27 mouse cellular contexts compared by ENCODE assay signal in genomic region chr1:156992536-156992935, GRCm38 (mm10). TPM values are rescaled to one million over a fixed set of nuclear protein-coding genes. Genes with fewer than 3 reads are reported as not detected.
A peak's percentile ranks its signal among the peaks of the same experiment; 100 is the strongest.
DNase-seq lines count a peak whose midpoint lies in the region; ATAC-seq and TF ChIP-seq lines count a peak whose summit lies in the region.
"Had no signal": no experiment of that assay in that cellular context is flagged by ENCODE, and none has a peak within 500 bp of the region (broad histone marks: within the 10 kb centered on the region; RNA-seq: fewer than 3 reads in every experiment).

No protein-coding gene starts in this region.

- no peak for TF ChIP-seq POLR2A in brain, embryonic 14.5 days (IDR thresholded peaks at IDR 0.05; ENCODE audit: borderline replicate concordance, extremely low read depth, insufficient read depth, insufficient read length, poor library complexity, severe bottlenecking)

- no peak for TF ChIP-seq CTCF in brain, embryonic 14.5 days (IDR thresholded peaks at IDR 0.05; ENCODE audit: borderline replicate concordance, extremely low read depth, insufficient read depth, insufficient read length)

- peaks cover 60% of the 10 kb centered on the region for H3K4me1 ChIP-seq in midbrain, embryonic 10.5 days
- H3K4me1 ChIP-seq in midbrain, embryonic 16.5 days (ENCODE audit: control insufficient read depth, insufficient read depth, low read length) = peaks cover 14% of the 10 kb centered on the region
- peaks cover 36% of the 10 kb centered on the region for H3K4me1 ChIP-seq in forebrain, embryonic 16.5 days (replicated peaks; ENCODE audit: control insufficient read depth, insufficient read depth, low read length)

- no peaks in the 10 kb centered on the region for H3K27me3 ChIP-seq in midbrain, embryonic 10.5 days (ENCODE audit: low read depth, poor library complexity, severe bottlenecking)
- H3K27me3 ChIP-seq in midbrain, embryonic 16.5 days (ENCODE audit: control insufficient read depth, insufficient read depth, low read depth, low read length) = no peaks in the 10 kb centered on the region
- no peaks in the 10 kb centered on the region for H3K27me3 ChIP-seq in forebrain, embryonic 16.5 days (replicated peaks; ENCODE audit: control insufficient read depth, insufficient read depth, low read length)
- H3K27me3 ChIP-seq: embryonic facial prominence, embryonic 12.5 days; heart, embryonic 13.5 days; intestine, embryonic 15.5 days; limb, embryonic 12.5 days; midbrain, embryonic 13.5 days; neural tube, embryonic 15.5 days; Patski had no signal

- no peak for ATAC-seq in midbrain, embryonic 16.5 days
- no peak for ATAC-seq in forebrain, embryonic 16.5 days
- ATAC-seq: hindbrain, postnatal 0 days; intestine, embryonic 15.5 days; midbrain, embryonic 13.5 days; Patski had no signal

- no peak for DNase-seq in midbrain, embryonic 10.5 days (ENCODE audit: low spot score)
- peak; percentile 82 for DNase-seq in brain, embryonic 14.5 days (ENCODE audit: low read depth)
- DNase-seq in adrenal gland, adult 8-10 months = no peak
- no peak for DNase-seq in thymus, postnatal 25 days
- DNase-seq in cerebellum, adult 8-10 months = no peak
- DNase-seq: adrenal gland, postnatal 25 days; cerebellum, adult 2 months; cerebellum, postnatal 36 days; embryo, embryonic 11 days; gastrocnemius, postnatal 10 days; heart, postnatal 10 days; kidney, adult 2 months; kidney, postnatal 36 days; lung, postnatal 36 days had no signal

- no peak overlapping the region for H3K9ac ChIP-seq in midbrain, embryonic 16.5 days (ENCODE audit: low read depth, low read length)
- no peak overlapping the region for H3K9ac ChIP-seq in forebrain, embryonic 16.5 days (replicated peaks; ENCODE audit: low read depth, low read length)
- H3K9ac ChIP-seq: embryonic facial prominence, embryonic 12.5 days; heart, embryonic 13.5 days; intestine, embryonic 15.5 days; limb, embryonic 12.5 days; midbrain, embryonic 13.5 days; neural tube, embryonic 15.5 days had no signal

- no peaks in the 10 kb centered on the region for H3K9me3 ChIP-seq in midbrain, embryonic 10.5 days (replicated peaks)
- no peaks in the 10 kb centered on the region for H3K9me3 ChIP-seq in midbrain, embryonic 16.5 days (replicated peaks; ENCODE audit: control insufficient read depth, low read length, poor library complexity, severe bottlenecking)
- H3K9me3 ChIP-seq in forebrain, embryonic 16.5 days (ENCODE audit: control insufficient read depth, low read length) = no peaks in the 10 kb centered on the region
- H3K9me3 ChIP-seq: embryonic facial prominence, embryonic 12.5 days; G1E; heart, embryonic 13.5 days; intestine, embryonic 15.5 days; limb, embryonic 12.5 days; midbrain, embryonic 13.5 days; neural tube, embryonic 15.5 days had no signal

- H3K4me3 ChIP-seq in midbrain, embryonic 10.5 days = no peak overlapping the region
- H3K4me3 ChIP-seq in midbrain, embryonic 16.5 days (ENCODE audit: low read depth, low read length) = no peak overlapping the region
- no peak overlapping the region for H3K4me3 ChIP-seq in forebrain, embryonic 16.5 days (replicated peaks; ENCODE audit: low read length)
- H3K4me3 ChIP-seq: embryonic facial prominence, embryonic 12.5 days; heart, embryonic 13.5 days; intestine, embryonic 15.5 days; layer of hippocampus, adult 2 months; left cerebral cortex, adult 2 months; limb, embryonic 12.5 days; midbrain, embryonic 13.5 days; neural tube, embryonic 15.5 days had no signal

- WGBS in midbrain, embryonic 10.5 days = 84% methylated on average over 2 of the region's 2 CpGs
- 21% methylated on average over 2 of the region's 2 CpGs for WGBS in midbrain, embryonic 16.5 days
- 10% methylated on average over 2 of the region's 2 CpGs for WGBS in forebrain, embryonic 16.5 days

- H3K4me2 ChIP-seq in midbrain, embryonic 16.5 days (ENCODE audit: low read length) = no peak overlapping the region
- no peak overlapping the region for H3K4me2 ChIP-seq in forebrain, embryonic 16.5 days (ENCODE audit: low read length)
- H3K4me2 ChIP-seq: embryonic facial prominence, embryonic 12.5 days; heart, embryonic 13.5 days; intestine, embryonic 15.5 days; limb, embryonic 12.5 days; midbrain, embryonic 13.5 days; neural tube, embryonic 15.5 days had no signal

- H3K36me3 ChIP-seq in midbrain, embryonic 10.5 days = no peaks in the 10 kb centered on the region
- H3K36me3 ChIP-seq in midbrain, embryonic 16.5 days (ENCODE audit: control insufficient read depth, insufficient read depth, low read length) = no peaks in the 10 kb centered on the region
- no peaks in the 10 kb centered on the region for H3K36me3 ChIP-seq in forebrain, embryonic 16.5 days (ENCODE audit: control insufficient read depth, insufficient read depth)
- H3K36me3 ChIP-seq: embryonic facial prominence, embryonic 12.5 days; G1E; heart, embryonic 13.5 days; intestine, embryonic 15.5 days; limb, embryonic 12.5 days; midbrain, embryonic 13.5 days; neural tube, embryonic 15.5 days had no signal

- peak overlapping the region; percentile 38 for H3K27ac ChIP-seq in midbrain, embryonic 10.5 days (replicated peaks)
- no peak overlapping the region for H3K27ac ChIP-seq in midbrain, embryonic 16.5 days (ENCODE audit: low read length)
- H3K27ac ChIP-seq in forebrain, embryonic 16.5 days (ENCODE audit: low read length) = peak overlapping the region; percentile 12
- H3K27ac ChIP-seq: embryonic facial prominence, embryonic 12.5 days; heart, embryonic 13.5 days; hindbrain, postnatal 0 days; layer of hippocampus, adult 2 months; left cerebral cortex, adult 2 months; limb, embryonic 12.5 days; midbrain, embryonic 13.5 days; neural tube, embryonic 15.5 days had no signal

RNA-seq across cellular contexts. Expression of gene Ralgps2, which starts 53.1 kb away (rescaled TPM):
- 92.8 and 96.8 TPM in 2 replicates for polyA plus RNA-seq in midbrain, embryonic 10.5 days (2016; fragmentation: Nextera tagmentation; extraction: Ambion mirVana)
- polyA plus RNA-seq in midbrain, embryonic 16.5 days (2015; fragmentation: Nextera tagmentation; extraction: Ambion mirVana) = 78.1 and 99.7 TPM in 2 replicates
- polyA plus RNA-seq in brain, embryonic 14.5 days (2012; rRNA removed) = 36.3 and 52.1 TPM in 2 replicates
- 132 and 135 TPM in 2 replicates for polyA plus RNA-seq in forebrain, embryonic 16.5 days (2015; fragmentation: Nextera tagmentation; extraction: Ambion mirVana)
- 10 to 100 TPM; 23.3 to 31.0 (median 29.4) TPM for total RNA-seq in adrenal gland, adult 8-10 months (2022)
